Mouse (Mus musculus) neutrophil, adult 5-6 weeks (primary cell): ENCODE results near the gene Tnr. TPM values are rescaled to one million over a fixed set of nuclear protein-coding genes. Genes with fewer than 3 reads are reported as not detected.

Source experiments
- ATAC-seq: fragments of 151-379, 151-347 bp; 2 replicates; pipeline ENCODE4 v1.8.0; 2017; ENCODE audit warnings: mild to moderate bottlenecking, moderate TSS enrichment; ENCODE audit not compliant: insufficient number of reproducible peaks, poor library complexity, low FRiP score, severe bottlenecking; ENCODE audit errors: extremely low read depth
- total RNA-seq: library from RNA; stranded (forward); fragments of 200-1000 nt; gene quantifications from 2 replicates; pipeline ENCODE4 v1.2.3, GENCODE M21; 2017

The Tnr gene
- total RNA-seq, result 0.23 TPM in 1 of 2 replicates, not detected in the other

- no peak for ATAC-seq
These were observed at the start of gene Tnr for GRCm38 (mm10) chr1:159523578-159523977. TSS of gene Tnr (plus strand) at chr1:159523769.

GRCm38 (mm10) chr1:159489853-159490435, 33.6 kb upstream of the Tnr start:
- ATAC-seq, result no peak

GRCm38 (mm10) chr1:159492536-159492935, 31.0 kb upstream of the Tnr start:
- ATAC-seq, result no peak

- ATAC-seq, result no peak
These were observed 29.7 kb upstream of the Tnr start for GRCm38 (mm10) chr1:159493720-159494499.

- no peak for ATAC-seq
These were observed 25.3 kb upstream of the Tnr start for GRCm38 (mm10) chr1:159498236-159498635.

GRCm38 (mm10) chr1:159499806-159500460, 23.6 kb upstream of the Tnr start:
- no peak for ATAC-seq

- ATAC-seq, result no peak
These were observed 21.7 kb upstream of the Tnr start for GRCm38 (mm10) chr1:159501911-159502310.

- no peak for ATAC-seq
These were observed 12.9 kb upstream of the Tnr start for GRCm38 (mm10) chr1:159510667-159511066.

GRCm38 (mm10) chr1:159517647-159518046, 5.9 kb upstream of the Tnr start:
- no peak for ATAC-seq

- ATAC-seq, result no peak
These were observed 4.4 kb upstream of the Tnr start for GRCm38 (mm10) chr1:159519206-159519605.

GRCm38 (mm10) chr1:159523069-159523468, 500 bp upstream of the Tnr start:
- ATAC-seq, result no peak

GRCm38 (mm10) chr1:159524051-159524549, 531 bp downstream of the Tnr start:
- no peak for ATAC-seq

GRCm38 (mm10) chr1:159532841-159533569, 9.4 kb downstream of the Tnr start:
- ATAC-seq, result no peak

GRCm38 (mm10) chr1:159535582-159535981, 12.0 kb downstream of the Tnr start:
- ATAC-seq, result no peak

GRCm38 (mm10) chr1:159537541-159537940, 14.0 kb downstream of the Tnr start:
- no peak for ATAC-seq

- no peak for ATAC-seq
These were observed 14.5 kb downstream of the Tnr start for GRCm38 (mm10) chr1:159538076-159538475.

GRCm38 (mm10) chr1:159545470-159546145, 22.0 kb downstream of the Tnr start:
- no peak for ATAC-seq

GRCm38 (mm10) chr1:159551036-159551435, 27.5 kb downstream of the Tnr start:
- no peak for ATAC-seq
